Mouse (Mus musculus): ENCODE results near the gene Exoc6.
"Not testable (repeated sequence)": the region's sequence is repeated elsewhere in the genome, so short reads cannot be mapped to it uniquely, and the experiment has no call there.

- TF ChIP-seq POLR2A (IDR thresholded peaks at IDR 0.05; ENCODE audit: insufficient read depth, low read length); CTCF (IDR thresholded peaks at IDR 0.05; ENCODE audit: low read depth, low read length); EP300 (IDR thresholded peaks at IDR 0.05; ENCODE audit: insufficient read depth, low read depth, low read length): not testable (repeated sequence)
Observed at GRCm38 (mm10) chr19:37527736-37528135, 22.5 kb upstream of the Exoc6 start.
